Mouse (Mus musculus) R1 (cell line): ENCODE data around the gene Ublcp1.
A peak's percentile ranks its signal among the peaks of the same experiment; 100 is the strongest.

Experiments
- DNase-seq: peaks from one replicate; pipeline ENCODE4 v3.0.0-alpha.2; 2018; ENCODE audit warnings: low read depth, low spot score

Ublcp1 gene

GRCm38 (mm10) chr11:44470432-44471336 lies at the start of gene Ublcp1:
Gene Ublcp1, minus strand, starts transcription at chr11:44470498.
- DNase-seq, result peak; percentile 96

- DNase-seq, result peak; percentile 31
These were observed 49.0 kb upstream of the Ublcp1 start for GRCm38 (mm10) chr11:44519096-44519949.

GRCm38 (mm10) chr11:44518281-44519095 lies 48.2 kb upstream of the Ublcp1 start, which contains the start of gene Rnf145:
Gene Rnf145, plus strand, starts transcription at chr11:44518964.
- peak; percentile 74 for DNase-seq

- DNase-seq, result peak; percentile 50
These were observed 47.4 kb upstream of the Ublcp1 start for GRCm38 (mm10) chr11:44517561-44518280.

- no peak for DNase-seq
These were observed 46.1 kb upstream of the Ublcp1 start for GRCm38 (mm10) chr11:44516362-44516761.

- DNase-seq, result no peak
These were observed 44.4 kb upstream of the Ublcp1 start for GRCm38 (mm10) chr11:44514666-44515065.

GRCm38 (mm10) chr11:44513026-44513422 lies 42.7 kb upstream of the Ublcp1 start:
- no peak for DNase-seq

- DNase-seq, result no peak
These were observed 42.0 kb upstream of the Ublcp1 start for GRCm38 (mm10) chr11:44512044-44513025.

- no peak for DNase-seq
These were observed 40.1 kb upstream of the Ublcp1 start for GRCm38 (mm10) chr11:44510371-44510770.

GRCm38 (mm10) chr11:44509906-44510305 lies 39.6 kb upstream of the Ublcp1 start:
- no peak for DNase-seq

GRCm38 (mm10) chr11:44508876-44509275 lies 38.6 kb upstream of the Ublcp1 start:
- DNase-seq, result no peak

- DNase-seq, result no peak
These were observed 34.5 kb upstream of the Ublcp1 start for GRCm38 (mm10) chr11:44504761-44505160.

GRCm38 (mm10) chr11:44504146-44504545 lies 33.8 kb upstream of the Ublcp1 start:
- no peak for DNase-seq

GRCm38 (mm10) chr11:44502931-44503330 lies 32.6 kb upstream of the Ublcp1 start:
- DNase-seq, result no peak

GRCm38 (mm10) chr11:44501477-44501876 lies 31.2 kb upstream of the Ublcp1 start:
- DNase-seq, result no peak

- no peak for DNase-seq
These were observed 30.7 kb upstream of the Ublcp1 start for GRCm38 (mm10) chr11:44500966-44501365.

- DNase-seq, result no peak
These were observed 28.3 kb upstream of the Ublcp1 start for GRCm38 (mm10) chr11:44498412-44499272.

- no peak for DNase-seq
These were observed 25.9 kb upstream of the Ublcp1 start for GRCm38 (mm10) chr11:44496217-44496616.
